Mouse (Mus musculus): ENCODE results near the gene 2210408I21Rik.

GRCm38 (mm10) chr13:77256541-77256940, 121.2 kb downstream of the 2210408I21Rik start:
- TF ChIP-seq POLR2A (IDR thresholded peaks at IDR 0.05; ENCODE audit: insufficient read depth, low read depth, low read length): no peak
- TF ChIP-seq CTCF (IDR thresholded peaks at IDR 0.05; ENCODE audit: insufficient read depth, low read depth, low read length): no peak
